Mouse (Mus musculus) C2C12 (cell line): Measurements from ENCODE around the gene Hoxa11. TPM values are rescaled to one million over a fixed set of nuclear protein-coding genes. Genes with fewer than 3 reads are reported as not detected.

Source experiments
- H3K27me3 ChIP-seq: one replicate; pipeline ENCODE4 v1.6.1; 2011; ENCODE audit not compliant: control insufficient read depth, insufficient read depth, insufficient read length
- H3K36me3 ChIP-seq: one replicate; pipeline ENCODE4 v1.6.1; 2011; ENCODE audit not compliant: control insufficient read depth, insufficient read depth
- H3K4me3 ChIP-seq: one replicate; pipeline ENCODE4 v1.5.1; 2011; ENCODE audit warnings: mild to moderate bottlenecking, control low read depth; ENCODE audit not compliant: poor library complexity, insufficient read depth, severe bottlenecking
- H3K79me2 ChIP-seq: one replicate; pipeline ENCODE4 v1.6.1; 2011; ENCODE audit not compliant: control insufficient read depth, insufficient read depth
- H3K79me3 ChIP-seq: one replicate; pipeline ENCODE4 v1.6.1; 2011; ENCODE audit warnings: low read depth, control low read depth
- H3ac ChIP-seq: one replicate; pipeline ENCODE3; 2011; ENCODE audit warnings: low read depth; ENCODE audit not compliant: control insufficient read depth, insufficient read length
- CEBPB ChIP-seq: IDR thresholded peaks from one replicate; pipeline ENCODE4 v1.6.1; 2011; ENCODE audit warnings: low read depth, mild to moderate bottlenecking, control low read depth, moderate library complexity
- CTCF ChIP-seq: IDR thresholded peaks from one replicate; pipeline ENCODE4 v1.5.1; 2011; ENCODE audit not compliant: control insufficient read depth, insufficient read depth, insufficient read length
- FOSL1 ChIP-seq: IDR thresholded peaks from one replicate; pipeline ENCODE4 v1.8.0; 2011; ENCODE audit warnings: mild to moderate bottlenecking, low read length; ENCODE audit not compliant: poor library complexity, insufficient read depth, severe bottlenecking
- MAX ChIP-seq: IDR thresholded peaks from one replicate; pipeline ENCODE4 v1.6.1; 2011; ENCODE audit warnings: mild to moderate bottlenecking, control low read depth
- MYOD1 ChIP-seq: IDR thresholded peaks from one replicate; pipeline ENCODE4 v1.6.1; 2011; ENCODE audit warnings: low read depth; ENCODE audit not compliant: control insufficient read depth, insufficient read length
- MYOG ChIP-seq: IDR thresholded peaks from one replicate; pipeline ENCODE4 v1.6.1; 2011; ENCODE audit not compliant: control insufficient read depth, insufficient read length; ENCODE audit errors: extremely low read depth
- USF1 ChIP-seq: IDR thresholded peaks from one replicate; pipeline ENCODE4 v1.6.1; 2011; ENCODE audit warnings: low read depth, mild to moderate bottlenecking, control low read depth, moderate library complexity
- microRNA-seq: library from miRNA; unstranded; fragments of <30 nt; microRNA quantifications from one replicate; pipeline ENCODE4, GENCODE M21; 2019; ENCODE audit warnings: borderline microRNAs expressed
- polyA plus RNA-seq: library from polyadenylated mRNA; unstranded; fragments of >200 nt; fragmentation: generic; extraction: Trizol; gene quantifications from one replicate; pipeline ENCODE4 v1.2.1, GENCODE M21; 2012; ENCODE audit warnings: missing spikeins

Gene Hoxa11
- polyA plus RNA-seq, 1 experiment, result 19.2 TPM

DNA sequence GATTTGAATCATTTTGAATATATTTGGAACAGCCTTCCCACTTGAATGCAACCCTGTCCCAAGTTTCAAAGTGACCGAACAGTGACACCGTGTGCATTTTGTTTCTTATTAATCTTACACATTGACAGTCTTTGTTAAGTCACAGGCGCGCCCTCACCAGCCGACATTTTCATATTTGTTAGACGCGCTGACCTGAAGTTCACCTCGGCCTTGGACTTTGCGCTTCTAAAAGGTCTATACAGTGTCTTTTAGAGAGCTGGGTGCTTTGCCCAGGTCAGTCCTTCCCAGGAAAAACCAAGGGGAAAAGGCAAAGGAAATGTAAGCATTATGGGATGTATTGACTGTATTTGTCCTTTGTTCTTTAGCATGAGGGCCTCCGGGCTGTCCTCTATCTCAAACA lies 50.9 kb downstream of the Hoxa11 start:
- Histone ChIP-seq H3K4me3 (no peak overlapping the region), H3K79me3 (no peaks in the 10 kb centered on the region), H3K27me3 (no peaks in the 10 kb centered on the region), H3K79me2 (no peaks in the 10 kb centered on the region), H3ac (no peak overlapping the region), H3K36me3 (peaks cover 3% of the 10 kb centered on the region)
- no peak for TF ChIP-seq FOSL1
- TF ChIP-seq MYOG, result no peak
- TF ChIP-seq MYOD1, result no peak
- no peak for TF ChIP-seq USF1
- TF ChIP-seq MAX, result no peak
- no peak for TF ChIP-seq CEBPB
- TF ChIP-seq CTCF, result no peak

Small RNA genes lying within 50 kb of the gene (microRNA-seq; reads per million reads assigned to microRNA genes)
- gene Mir196b, result 8,188 reads per million, percentile 95 among the genes with 10 or more reads in this experiment

Other genes starting within 250 kb of the Hoxa11 start
- gene Skap2, start 233.3 kb downstream of the Hoxa11 start, polyA plus RNA-seq, result 13.3 TPM
- 0.96 TPM for gene Hoxa1, start 87.5 kb downstream of the Hoxa11 start, polyA plus RNA-seq
- 0.16 TPM for gene Hoxa2, start 81.0 kb downstream of the Hoxa11 start, polyA plus RNA-seq
- 0.07 TPM for gene 5730596B20Rik, start 68.3 kb downstream of the Hoxa11 start, polyA plus RNA-seq
- gene Hoxa4, start 54.1 kb downstream of the Hoxa11 start, polyA plus RNA-seq, result 0.74 TPM
- gene Hoxa5, start 41.2 kb downstream of the Hoxa11 start, polyA plus RNA-seq, result 1.5 TPM
- gene Hoxa6, start 37.1 kb downstream of the Hoxa11 start, polyA plus RNA-seq, result 0.96 TPM
- 0.67 TPM for gene Hoxa3, start 32.5 kb downstream of the Hoxa11 start, polyA plus RNA-seq
- gene Gm28308, start 32.5 kb downstream of the Hoxa11 start, polyA plus RNA-seq, result 0.75 TPM
- gene Hoxa7, start 24.0 kb downstream of the Hoxa11 start, polyA plus RNA-seq, result 7.5 TPM
- gene Hoxa9, start 14.7 kb downstream of the Hoxa11 start, polyA plus RNA-seq, result 19.3 TPM
- gene Hoxa10, start 5.0 kb downstream of the Hoxa11 start, polyA plus RNA-seq, result 19.8 TPM
- 0.77 TPM for gene Hoxa13, start 15.1 kb upstream of the Hoxa11 start, polyA plus RNA-seq
- not detected for gene Evx1, start 67.7 kb upstream of the Hoxa11 start, polyA plus RNA-seq